Mouse (Mus musculus) E14TG2a.4 (cell line): ENCODE measurements around the gene Anapc16.
A peak's percentile ranks its signal among the peaks of the same experiment; 100 is the strongest.

Experiments
- H3K27me3 ChIP-seq: 2 replicates; pipeline ENCODE4 v1.6.1; 2014; ENCODE audit warnings: low read length, control low read depth; ENCODE audit not compliant: insufficient read depth
- H3K36me3 ChIP-seq: 2 replicates; pipeline ENCODE4 v1.6.1; 2014; ENCODE audit warnings: low read length, control low read depth; ENCODE audit not compliant: insufficient read depth
- H3K4me1 ChIP-seq: replicated peaks from 2 replicates; pipeline ENCODE4 v1.6.1; 2014; ENCODE audit warnings: low read depth, low read length, control low read depth
- H3K4me3 ChIP-seq: replicated peaks from 2 replicates; pipeline ENCODE4 v1.5.1; 2014; ENCODE audit warnings: mild to moderate bottlenecking, low read length
- H3K9me3 ChIP-seq: 2 replicates; pipeline ENCODE4 v1.6.1; 2014; ENCODE audit warnings: low read length, control low read depth
- CTCF ChIP-seq: conservative IDR thresholded peaks from 2 replicates; pipeline ENCODE4 v1.5.1; 2014; ENCODE audit warnings: low read length
- NANOG ChIP-seq: IDR thresholded peaks from 2 replicates; pipeline ENCODE4 v1.6.1; 2014; ENCODE audit warnings: borderline replicate concordance, low read length, mixed read lengths
- POU5F1 ChIP-seq: IDR thresholded peaks from 2 replicates; pipeline ENCODE4 v1.6.1; 2014; ENCODE audit warnings: low read length, borderline replicate concordance

Anapc16 gene

DNA sequence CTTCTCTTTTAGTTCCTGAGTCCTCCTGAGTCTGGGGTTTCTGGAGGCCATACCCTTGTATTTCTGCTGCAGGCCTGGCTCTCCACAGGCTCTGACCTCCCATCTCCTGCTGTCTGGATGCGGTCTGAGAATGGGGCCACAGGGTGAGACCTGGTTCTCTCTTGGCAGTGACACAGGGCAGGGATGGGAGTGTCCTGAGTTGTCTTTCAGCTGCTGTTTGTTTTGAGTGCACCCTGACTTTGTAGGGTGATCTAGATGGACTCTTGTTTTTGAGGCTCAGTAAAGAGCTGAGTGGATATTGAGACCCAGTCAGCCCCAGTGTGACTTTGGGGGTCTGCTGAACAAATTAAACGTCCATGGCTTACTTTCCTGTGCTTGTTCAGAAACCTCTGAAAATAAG, 24.5 kb downstream of the Anapc16 start:
- H3K36me3 ChIP-seq, result no peaks in the 10 kb centered on the region
- peaks cover 70% of the 10 kb centered on the region for H3K27me3 ChIP-seq
- TF ChIP-seq POU5F1 (no peak), NANOG (no peak), CTCF (no peak)
- H3K9me3 ChIP-seq, result no peaks in the 10 kb centered on the region
- no peak overlapping the region for H3K4me3 ChIP-seq
- H3K4me1 ChIP-seq, result peaks cover 80% of the 10 kb centered on the region

DNA sequence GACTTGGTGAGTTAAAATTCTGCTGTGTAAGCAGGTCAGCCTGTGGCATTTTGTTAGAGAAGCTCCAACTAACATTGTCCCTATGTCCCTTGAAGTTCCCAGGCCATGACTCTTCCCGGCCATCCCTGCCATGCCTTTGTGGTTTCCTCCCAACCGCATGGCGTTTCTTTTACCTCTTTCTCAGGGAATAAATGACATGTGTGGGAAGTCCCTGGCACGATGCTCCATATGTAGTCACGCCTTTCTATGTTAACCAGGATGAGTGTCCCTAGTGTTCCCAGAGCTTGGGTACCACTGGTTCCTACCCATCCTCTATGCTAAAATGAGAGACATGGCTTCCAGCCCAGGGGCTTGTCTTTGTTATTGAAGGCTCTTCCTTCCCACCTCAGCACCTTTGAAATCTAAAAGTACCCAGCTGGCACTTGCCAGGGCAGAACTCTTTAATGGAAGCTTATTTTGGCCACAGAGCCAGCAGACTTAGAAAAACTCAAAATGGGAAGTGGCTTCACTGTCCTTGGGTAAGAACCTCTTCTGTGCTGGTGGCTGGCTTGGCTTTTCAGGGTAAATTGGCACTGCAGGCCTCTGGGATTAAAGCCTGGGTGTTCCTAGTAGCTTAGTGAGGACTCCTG, 25.1 kb downstream of the Anapc16 start:
- H3K4me1 ChIP-seq, result peaks cover 86% of the 10 kb centered on the region
- H3K36me3 ChIP-seq, result no peaks in the 10 kb centered on the region
- no peaks in the 10 kb centered on the region for H3K9me3 ChIP-seq
- peaks cover 75% of the 10 kb centered on the region for H3K27me3 ChIP-seq
- no peak overlapping the region for H3K4me3 ChIP-seq
- TF ChIP-seq POU5F1 (no peak), CTCF (no peak), NANOG (no peak)

DNA sequence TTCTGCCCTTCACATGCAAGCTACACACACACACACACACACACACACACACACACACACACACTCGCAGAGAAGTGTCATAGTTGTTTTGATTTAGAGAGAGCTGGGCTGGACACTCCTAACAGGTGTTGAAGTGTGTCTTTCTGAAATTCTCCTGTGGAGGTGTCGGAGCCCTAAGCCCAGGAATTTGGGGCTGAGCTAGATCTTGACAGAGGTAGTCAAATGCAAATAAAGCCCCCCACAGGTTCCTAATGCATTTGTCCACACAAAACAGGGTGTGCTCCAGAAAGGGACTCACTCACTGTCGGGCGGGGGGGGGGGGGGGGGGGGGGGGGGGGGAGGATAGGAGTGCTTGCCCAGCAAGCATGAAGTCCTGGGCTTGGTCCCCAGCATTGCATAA, 25.8 kb downstream of the Anapc16 start:
- H3K4me1 ChIP-seq, result peaks cover 88% of the 10 kb centered on the region

DNA sequence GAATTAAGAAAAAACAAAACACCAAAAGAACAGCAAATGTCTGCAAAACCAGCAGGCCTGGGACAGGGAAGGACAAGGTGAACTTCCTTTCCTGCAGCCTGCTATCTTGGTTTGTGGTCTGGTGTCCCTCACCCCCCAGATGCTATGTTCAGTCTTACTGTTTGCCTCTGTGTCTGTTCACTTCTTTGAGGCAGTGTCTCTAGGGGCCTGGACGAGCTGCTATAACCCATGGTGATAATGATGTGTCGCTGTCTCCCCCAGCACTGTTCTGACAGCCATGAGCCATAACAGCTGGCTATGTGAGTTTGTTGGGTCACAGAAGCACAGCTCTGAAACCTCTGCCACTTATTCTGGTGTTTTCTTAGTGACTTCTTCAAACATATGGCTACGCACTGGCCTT, 28.1 kb downstream of the Anapc16 start:
- Histone ChIP-seq H3K36me3 (no peaks in the 10 kb centered on the region), H3K9me3 (no peaks in the 10 kb centered on the region), H3K4me3 (peak overlapping the region; percentile 17; the same call in 1 of the 2 replicates), H3K4me1 (peaks cover 97% of the 10 kb centered on the region), H3K27me3 (peaks cover 84% of the 10 kb centered on the region)
- TF ChIP-seq POU5F1, result no peak
- TF ChIP-seq CTCF, result no peak
- TF ChIP-seq NANOG, result no peak

More for the DNA sequence above, 25.8 kb downstream of the Anapc16 start:
- Histone ChIP-seq H3K27me3 (peaks cover 82% of the 10 kb centered on the region), H3K4me3 (no peak overlapping the region), H3K9me3 (no peaks in the 10 kb centered on the region), H3K36me3 (no peaks in the 10 kb centered on the region)
- TF ChIP-seq CTCF, result no peak
- no peak for TF ChIP-seq POU5F1
- TF ChIP-seq NANOG, result no peak; the same call in 1 of the 2 replicates

DNA sequence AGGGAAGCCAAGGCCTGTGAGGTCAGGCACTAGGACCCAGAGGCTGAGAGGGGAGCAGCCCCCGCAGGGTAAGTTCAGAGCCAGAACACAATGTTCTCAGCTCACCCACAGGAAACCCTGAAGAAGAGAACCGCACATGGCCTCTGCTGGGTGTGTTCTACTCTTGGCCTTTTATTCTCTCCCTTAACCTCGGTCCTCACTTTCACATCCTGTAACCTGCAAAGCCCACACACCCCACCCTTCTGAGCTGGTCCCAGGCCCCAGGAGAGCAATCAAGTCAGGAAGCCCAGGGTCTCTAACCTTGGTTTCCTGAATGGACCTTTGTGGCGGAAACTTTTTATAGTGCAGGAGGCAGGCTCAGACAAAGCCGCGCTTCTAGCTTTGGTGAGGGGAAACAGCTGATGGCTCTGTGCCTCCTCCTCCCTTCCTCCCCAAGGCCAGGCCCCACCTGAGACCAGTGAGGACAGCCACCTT, 28.7 kb downstream of the Anapc16 start:
- Histone ChIP-seq H3K9me3 (no peaks in the 10 kb centered on the region), H3K27me3 (peaks cover 83% of the 10 kb centered on the region), H3K4me1 (peaks cover 95% of the 10 kb centered on the region), H3K4me3 (peak overlapping the region; percentile 17; the same call in 1 of the 2 replicates), H3K36me3 (no peaks in the 10 kb centered on the region)
- TF ChIP-seq NANOG, result peak; percentile 94
- TF ChIP-seq CTCF, result no peak

DNA sequence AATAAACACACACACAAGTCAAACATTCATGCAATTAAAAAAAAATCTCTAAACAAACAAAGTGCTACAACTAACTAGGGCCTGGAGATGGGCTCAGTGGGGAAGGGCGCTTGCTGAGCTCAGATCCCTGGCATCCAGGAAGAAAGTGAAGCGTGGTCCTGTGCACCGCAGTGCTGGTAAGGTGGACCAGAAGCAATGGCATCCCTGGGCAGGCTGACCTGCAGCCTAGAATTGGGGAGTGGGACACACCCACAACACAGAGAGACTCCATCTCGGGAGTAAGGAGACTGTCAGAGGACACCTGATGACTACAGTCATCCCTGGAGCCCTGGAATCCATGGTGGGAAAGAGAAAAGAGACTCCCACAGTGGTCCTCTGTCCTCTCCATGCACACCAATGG, 29.5 kb downstream of the Anapc16 start:
- Histone ChIP-seq H3K4me1 (peaks cover 87% of the 10 kb centered on the region), H3K36me3 (no peaks in the 10 kb centered on the region), H3K4me3 (0 out of 2 replicates have a peak overlapping the region, but pooled peaks have one; percentile 24), H3K9me3 (no peaks in the 10 kb centered on the region), H3K27me3 (peaks cover 80% of the 10 kb centered on the region)
- TF ChIP-seq POU5F1 (no peak), CTCF (no peak), NANOG (no peak)

DNA sequence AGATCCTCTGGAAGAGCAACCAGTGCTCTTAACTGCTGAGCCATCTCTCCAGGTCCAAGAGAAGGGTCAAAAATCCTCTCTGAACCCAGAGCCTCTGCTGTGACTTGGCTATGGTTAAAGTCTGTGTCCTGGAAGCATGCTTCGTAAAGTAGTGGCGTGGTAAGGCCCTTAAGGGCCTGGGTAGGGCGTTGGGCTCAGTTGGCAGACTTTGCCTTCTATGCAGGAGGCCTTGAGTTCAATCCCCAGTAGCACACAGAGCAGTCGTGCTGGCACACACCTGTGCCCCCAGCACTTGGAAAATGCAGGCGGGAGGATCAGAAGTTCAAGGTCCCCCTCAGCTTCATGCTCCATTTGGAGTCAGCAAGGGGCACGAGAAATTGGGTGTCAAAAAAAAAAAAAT, 29.9 kb downstream of the Anapc16 start:
- peaks cover 80% of the 10 kb centered on the region for H3K27me3 ChIP-seq
- H3K4me3 ChIP-seq, result 0 out of 2 replicates have a peak overlapping the region, but pooled peaks have one; percentile 24
- H3K36me3 ChIP-seq, result no peaks in the 10 kb centered on the region
- peaks cover 83% of the 10 kb centered on the region for H3K4me1 ChIP-seq
- no peak for TF ChIP-seq CTCF
- no peak for TF ChIP-seq POU5F1
- TF ChIP-seq NANOG, result no peak
- H3K9me3 ChIP-seq, result no peaks in the 10 kb centered on the region

DNA sequence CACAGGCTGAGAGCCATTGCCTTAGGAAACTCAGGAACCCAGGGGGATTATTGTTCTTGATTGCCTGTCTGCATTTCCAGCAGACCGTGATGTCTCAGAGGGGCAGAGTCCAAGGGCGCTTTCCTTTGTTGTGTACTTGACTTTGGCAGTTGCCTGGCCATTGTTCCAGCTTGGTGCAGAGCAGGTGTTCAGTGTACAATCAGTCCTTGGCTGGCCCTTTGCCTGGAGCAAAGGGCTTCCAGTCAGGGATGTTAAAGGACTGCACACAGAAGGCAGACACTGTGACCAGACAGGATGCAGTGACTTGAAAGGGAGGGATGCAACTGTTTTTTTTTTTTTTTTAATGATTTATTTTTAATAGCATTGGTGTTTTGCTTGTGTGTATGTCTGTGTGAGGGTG, 30.4 kb downstream of the Anapc16 start:
- Histone ChIP-seq H3K27me3 (peaks cover 80% of the 10 kb centered on the region), H3K9me3 (peaks cover 1% of the 10 kb centered on the region; the same call in 1 of the 2 replicates), H3K36me3 (no peaks in the 10 kb centered on the region), H3K4me1 (peaks cover 79% of the 10 kb centered on the region), H3K4me3 (no peak overlapping the region)
- TF ChIP-seq POU5F1 (no peak), NANOG (peak; percentile 66)

DNA sequence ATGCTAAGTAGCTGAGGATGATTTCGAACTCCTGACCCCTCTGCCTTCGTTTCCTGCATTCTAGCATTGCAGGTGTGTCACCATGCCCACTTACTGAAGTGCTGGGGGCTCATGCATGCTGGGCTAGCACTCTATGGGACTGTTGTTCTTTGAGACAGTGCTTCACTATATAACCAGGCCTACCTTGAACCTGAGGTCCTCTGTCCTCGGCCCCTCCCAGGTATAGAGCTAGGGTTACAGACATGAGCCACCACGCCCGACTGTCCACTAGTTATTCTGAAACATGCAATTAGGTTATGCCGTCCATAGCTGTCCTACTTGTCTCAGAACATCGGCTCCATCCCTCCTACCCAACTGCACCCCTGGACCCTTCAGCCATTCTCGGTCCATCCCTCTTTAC, 31.1 kb downstream of the Anapc16 start:
- peaks cover 84% of the 10 kb centered on the region for H3K27me3 ChIP-seq
- H3K4me1 ChIP-seq, result peaks cover 79% of the 10 kb centered on the region
- H3K4me3 ChIP-seq, result no peak overlapping the region
- TF ChIP-seq NANOG (no peak), POU5F1 (no peak), CTCF (no peak)
- peaks cover 8% of the 10 kb centered on the region for H3K9me3 ChIP-seq
- no peaks in the 10 kb centered on the region for H3K36me3 ChIP-seq
